Mouse (Mus musculus) heart, embryonic 15.5 days (tissue): ENCODE measurements around the gene Klk1b4. TPM values are rescaled to one million over a fixed set of nuclear protein-coding genes. Genes with fewer than 3 reads are reported as not detected.
"Not testable (repeated sequence)": the region's sequence is repeated elsewhere in the genome, so short reads cannot be mapped to it uniquely, and the experiment has no call there.

ENCODE experiments used
- ATAC-seq: fragments of 200-750 bp; cut with Nextera tagmentation; replicated peaks from 2 replicates; pipeline ENCODE4 v1.8.0; 2017; ENCODE audit warnings: low read depth, moderate TSS enrichment; ENCODE audit not compliant: insufficient number of reproducible peaks, insufficient read depth, low FRiP score
- H3K27ac ChIP-seq: fragments of 300-500 bp; sonication (generic); 2 replicates; pipeline ENCODE4 v1.5.1; 2015; ENCODE audit warnings: mild to moderate bottlenecking, inconsistent platforms
- H3K27me3 ChIP-seq: fragments of 300-500 bp; sonication (generic); 2 replicates; pipeline ENCODE4 v1.6.1; 2015; ENCODE audit warnings: inconsistent platforms
- H3K36me3 ChIP-seq: fragments of 300-500 bp; sonication (generic); 2 replicates; pipeline ENCODE4 v1.6.1; 2015; ENCODE audit warnings: mild to moderate bottlenecking, inconsistent platforms
- H3K4me1 ChIP-seq: fragments of 300-500 bp; sonication (generic); replicated peaks from 2 replicates; pipeline ENCODE4 v1.6.1; 2015; ENCODE audit warnings: inconsistent platforms
- H3K4me2 ChIP-seq: fragments of 300-500 bp; sonication (generic); 2 replicates; pipeline ENCODE4 v1.6.1; 2015; ENCODE audit warnings: inconsistent platforms, mild to moderate bottlenecking, moderate library complexity
- H3K4me3 ChIP-seq: fragments of 300-500 bp; sonication (generic); 2 replicates; pipeline ENCODE4 v1.5.1; 2015; ENCODE audit warnings: mild to moderate bottlenecking, inconsistent platforms
- H3K9ac ChIP-seq: fragments of 300-500 bp; sonication (generic); 2 replicates; pipeline ENCODE4 v1.6.1; 2015; ENCODE audit warnings: mild to moderate bottlenecking, inconsistent platforms
- H3K9me3 ChIP-seq: fragments of 300-500 bp; sonication (generic); replicated peaks from 2 replicates; pipeline ENCODE4 v1.6.1; 2016; ENCODE audit warnings: inconsistent platforms
- WGBS: fragments of 180-500 bp; shearing (Covaris S2); methylation state at CpG from one replicate; pipeline ENCODE4 v1.1.7; 2015; ENCODE audit warnings: mixed read lengths; 5-methylcytosine and 5-hydroxymethylcytosine counted together
- polyA plus RNA-seq: library from polyadenylated mRNA; unstranded; fragments of >200 nt; fragmentation: Nextera tagmentation; extraction: Ambion mirVana; gene quantifications from 2 replicates; pipeline ENCODE4 v1.2.1, GENCODE M21; 2015

The Klk1b4 gene
- not detected in 2 replicates for polyA plus RNA-seq

- not testable (repeated sequence) for H3K4me2 ChIP-seq, H3K36me3 ChIP-seq, H3K27ac ChIP-seq, H3K4me3 ChIP-seq, H3K9ac ChIP-seq, H3K4me1 ChIP-seq, H3K27me3 ChIP-seq, ATAC-seq, H3K9me3 ChIP-seq
- 43% methylated on average over 3 of the region's 3 CpGs for WGBS
Observed at GRCm38 (mm10) chr7:44207135-44207534, at the start of gene Klk1b4. Klk1b4 (plus strand) TSS chr7:44207435.

- WGBS = 73% methylated on average over 9 of the region's 9 CpGs
- Histone ChIP-seq H3K9me3 (no peaks in the 10 kb centered on the region), H3K36me3 (no peaks in the 10 kb centered on the region), H3K4me3 (no peak overlapping the region), H3K4me2 (no peak overlapping the region), H3K27me3 (no peaks in the 10 kb centered on the region), H3K27ac (no peak overlapping the region), H3K9ac (no peak overlapping the region), H3K4me1 (no peaks in the 10 kb centered on the region)
- no peak for ATAC-seq
Observed at GRCm38 (mm10) chr7:44179299-44180045, 27.8 kb upstream of the Klk1b4 start.

- H3K9me3 ChIP-seq, H3K9ac ChIP-seq, H3K36me3 ChIP-seq, H3K27me3 ChIP-seq, ATAC-seq, H3K4me3 ChIP-seq, H3K27ac ChIP-seq, H3K4me1 ChIP-seq, H3K4me2 ChIP-seq: not testable (repeated sequence)
- 63% methylated on average over 8 of the region's 8 CpGs for WGBS
Observed at GRCm38 (mm10) chr7:44186516-44186915, 20.7 kb upstream of the Klk1b4 start.

- not testable (repeated sequence) for ATAC-seq, H3K4me2 ChIP-seq, H3K9ac ChIP-seq, H3K4me1 ChIP-seq, H3K27me3 ChIP-seq, H3K9me3 ChIP-seq, H3K4me3 ChIP-seq, H3K27ac ChIP-seq, H3K36me3 ChIP-seq
Observed at GRCm38 (mm10) chr7:44187936-44188335, 19.3 kb upstream of the Klk1b4 start, which contains the start of gene Klk1b24. Klk1b24 (plus strand) TSS chr7:44188236.

GRCm38 (mm10) chr7:44193466-44193865 is 13.8 kb upstream of the Klk1b4 start:
- H3K9ac ChIP-seq, H3K4me3 ChIP-seq, H3K4me2 ChIP-seq, H3K27me3 ChIP-seq, H3K9me3 ChIP-seq, H3K27ac ChIP-seq, H3K36me3 ChIP-seq, ATAC-seq, H3K4me1 ChIP-seq: not testable (repeated sequence)
- WGBS = 79% methylated on average over 1 of the region's 1 CpGs

- Histone ChIP-seq H3K9ac (no peak within 1 kb of the TSS), H3K4me2 (no peak within 1 kb of the TSS), H3K4me3 (no peak within 1 kb of the TSS), H3K27me3 (no peaks in the 10 kb centered on the region), H3K9me3 (no peaks in the 10 kb centered on the region), H3K27ac (no peak within 1 kb of the TSS), H3K36me3 (no peaks in the 10 kb centered on the region), H3K4me1 (no peaks in the 10 kb centered on the region)
- WGBS = 57% methylated on average over 3 of the region's 3 CpGs
- no peak for ATAC-seq
Observed at GRCm38 (mm10) chr7:44197891-44198290, 9.3 kb upstream of the Klk1b4 start, which contains the start of gene Klk1b3. Klk1b3 (plus strand) TSS chr7:44198191.

GRCm38 (mm10) chr7:44208307-44208706 is 1.1 kb downstream of the Klk1b4 start:
- no peaks in the 10 kb centered on the region for H3K36me3 ChIP-seq
- H3K9ac ChIP-seq = no peak overlapping the region
- ATAC-seq = no peak
- no peak overlapping the region for H3K4me3 ChIP-seq
- H3K4me2 ChIP-seq = no peak overlapping the region
- H3K27me3 ChIP-seq = no peaks in the 10 kb centered on the region
- no peak overlapping the region for H3K27ac ChIP-seq
- H3K4me1 ChIP-seq = no peaks in the 10 kb centered on the region
- 72% methylated on average over 3 of the region's 3 CpGs for WGBS
- H3K9me3 ChIP-seq = no peaks in the 10 kb centered on the region

- no peak within 1 kb of the TSS for H3K4me3 ChIP-seq
- WGBS = 63% methylated on average over 1 of the region's 1 CpGs
Observed at GRCm38 (mm10) chr7:44215645-44216044, 8.4 kb downstream of the Klk1b4 start, which contains the start of gene Klk1b5. Klk1b5 (plus strand) TSS chr7:44215945.

GRCm38 (mm10) chr7:44221601-44222000 is 14.4 kb downstream of the Klk1b4 start:
- H3K4me1 ChIP-seq, H3K4me3 ChIP-seq, H3K27ac ChIP-seq, H3K4me2 ChIP-seq, ATAC-seq, H3K27me3 ChIP-seq, H3K9ac ChIP-seq, H3K36me3 ChIP-seq, H3K9me3 ChIP-seq: not testable (repeated sequence)
- 54% methylated on average over 10 of the region's 10 CpGs for WGBS

More at GRCm38 (mm10) chr7:44215645-44216044, 8.4 kb downstream of the Klk1b4 start, which contains the start of gene Klk1b5:
- Histone ChIP-seq H3K9me3 (no peaks in the 10 kb centered on the region), H3K27ac (no peak within 1 kb of the TSS), H3K27me3 (no peaks in the 10 kb centered on the region), H3K36me3 (no peaks in the 10 kb centered on the region), H3K4me1 (no peaks in the 10 kb centered on the region), H3K9ac (no peak within 1 kb of the TSS), H3K4me2 (no peak within 1 kb of the TSS)
- ATAC-seq = no peak

GRCm38 (mm10) chr7:44222335-44222734 is 15.1 kb downstream of the Klk1b4 start:
- 54% methylated on average over 6 of the region's 6 CpGs for WGBS
- not testable (repeated sequence) for H3K4me3 ChIP-seq, H3K4me1 ChIP-seq, H3K9ac ChIP-seq, H3K4me2 ChIP-seq, H3K9me3 ChIP-seq, H3K27ac ChIP-seq, H3K27me3 ChIP-seq, H3K36me3 ChIP-seq, ATAC-seq

GRCm38 (mm10) chr7:44225076-44225475 is 17.8 kb downstream of the Klk1b4 start, which contains the start of gene Klk1:
Klk1 (plus strand) TSS chr7:44225360.
- H3K4me2 ChIP-seq = no peak within 1 kb of the TSS
- no peaks in the 10 kb centered on the region for H3K4me1 ChIP-seq
- WGBS = 44% methylated on average over 1 of the region's 1 CpGs
- H3K9ac ChIP-seq = no peak within 1 kb of the TSS
- no peaks in the 10 kb centered on the region for H3K27me3 ChIP-seq
- H3K36me3 ChIP-seq = no peaks in the 10 kb centered on the region
- no peak within 1 kb of the TSS for H3K27ac ChIP-seq
- ATAC-seq = no peak
- no peaks in the 10 kb centered on the region for H3K9me3 ChIP-seq
- no peak within 1 kb of the TSS for H3K4me3 ChIP-seq

- 49% methylated on average over 3 of the region's 3 CpGs for WGBS
- Histone ChIP-seq H3K9me3 (no peaks in the 10 kb centered on the region), H3K4me1 (no peaks in the 10 kb centered on the region), H3K36me3 (no peaks in the 10 kb centered on the region), H3K4me2 (no peak within 1 kb of the TSS), H3K27me3 (no peaks in the 10 kb centered on the region), H3K4me3 (no peak within 1 kb of the TSS), H3K9ac (no peak within 1 kb of the TSS; the same call in 1 of the 2 replicates), H3K27ac (no peak within 1 kb of the TSS)
- no peak for ATAC-seq
Observed at GRCm38 (mm10) chr7:44235909-44236308, 28.7 kb downstream of the Klk1b4 start, which contains the start of gene Gm36864. Gm36864 (plus strand) TSS chr7:44236177.
